Mouse (Mus musculus): ENCODE results near the gene Vmn2r76.
"Not testable (repeated sequence)": the region's sequence is repeated elsewhere in the genome, so short reads cannot be mapped to it uniquely, and the experiment has no call there.

Vmn2r76 gene

GRCm38 (mm10) chr7:86246208-86246607 lies at the start of gene Vmn2r76:
Gene Vmn2r76 (minus strand): TSS chr7:86246308.
- no peak for DNase-seq (ENCODE audit: low read depth, low spot score)

GRCm38 (mm10) chr7:86277072-86277471 lies 31.0 kb upstream of the Vmn2r76 start, which contains the start of gene Olfr310:
Gene Olfr310 (minus strand): TSS chr7:86277172.
- no peak for DNase-seq (ENCODE audit: low read depth, low spot score)

- DNase-seq (ENCODE audit: low read depth, low spot score), result peak; percentile 42
Observed at GRCm38 (mm10) chr7:86211345-86211744, 34.8 kb downstream of the Vmn2r76 start.

GRCm38 (mm10) chr7:86171678-86172077 lies 74.4 kb downstream of the Vmn2r76 start, which contains the start of gene Vmn2r75:
Gene Vmn2r75 (minus strand): TSS chr7:86171778.
- not testable (repeated sequence) for DNase-seq (ENCODE audit: low read depth, low spot score)

Data from embryo, embryonic 11.5 days (tissue).